Mouse (Mus musculus) intestine, embryonic 14.5 days (tissue): ENCODE measurements around the gene D430041D05Rik. TPM values are rescaled to one million over a fixed set of nuclear protein-coding genes. Genes with fewer than 3 reads are reported as not detected.

Experiments
- ATAC-seq: fragments of 200-750 bp; cut with Nextera tagmentation; replicated peaks from 2 replicates; pipeline ENCODE4 v1.8.0; 2017; ENCODE audit warnings: low read depth, moderate number of reproducible peaks, moderate TSS enrichment, moderate library complexity; ENCODE audit not compliant: low FRiP score, low TSS enrichment
- DNase-seq: peaks from one replicate; pipeline ENCODE4 v3.0.0-alpha.2; 2018; ENCODE audit warnings: low spot score
- H3K27ac ChIP-seq: fragments of 300-500 bp; sonication (generic); 2 replicates; pipeline ENCODE4 v1.5.1; 2014; ENCODE audit warnings: low read depth, mild to moderate bottlenecking, control low read depth
- H3K27me3 ChIP-seq: fragments of 300-500 bp; sonication (generic); replicated peaks from 2 replicates; pipeline ENCODE4 v1.6.1; 2014; ENCODE audit warnings: low read length, control low read depth; ENCODE audit not compliant: control insufficient read depth, insufficient read depth
- H3K36me3 ChIP-seq: fragments of 300-500 bp; sonication (generic); 2 replicates; pipeline ENCODE4 v1.6.1; 2014; ENCODE audit warnings: low read length, control low read depth; ENCODE audit not compliant: control insufficient read depth, insufficient read depth
- H3K4me1 ChIP-seq: fragments of 300-500 bp; sonication (generic); replicated peaks from 2 replicates; pipeline ENCODE4 v1.6.1; 2014; ENCODE audit warnings: low read length, control low read depth, mixed read lengths; ENCODE audit not compliant: control insufficient read depth, insufficient read depth
- H3K4me2 ChIP-seq: fragments of 300-500 bp; sonication (generic); 2 replicates; pipeline ENCODE4 v1.6.1; 2014; ENCODE audit warnings: low read length
- H3K4me3 ChIP-seq: fragments of 300-500 bp; sonication (generic); 2 replicates; pipeline ENCODE4 v1.5.1; 2014; ENCODE audit warnings: low read depth, low read length, control low read depth, mixed read lengths
- H3K9ac ChIP-seq: fragments of 300-500 bp; sonication (generic); 2 replicates; pipeline ENCODE4 v1.6.1; 2014; ENCODE audit warnings: mild to moderate bottlenecking, low read length
- H3K9me3 ChIP-seq: fragments of 300-500 bp; sonication (generic); 2 replicates; pipeline ENCODE4 v1.6.1; 2016; ENCODE audit warnings: low read length, control low read depth; ENCODE audit not compliant: control insufficient read depth
- WGBS: fragments of 180-500 bp; shearing (Covaris S2); extraction: QIAGEN DNeasy Blood & Tissue Kit; methylation state at CpG from one replicate; pipeline ENCODE4 v1.1.7; 2014; 5-methylcytosine and 5-hydroxymethylcytosine counted together
- polyA plus RNA-seq: library from polyadenylated mRNA; unstranded; fragments of >200 nt; fragmentation: Nextera tagmentation; extraction: Ambion mirVana; gene quantifications from 2 replicates; pipeline ENCODE4 v1.2.1, GENCODE M21; 2014

D430041D05Rik gene
- polyA plus RNA-seq, 1 experiment from 2014 or later = 0.35 TPM

DNA sequence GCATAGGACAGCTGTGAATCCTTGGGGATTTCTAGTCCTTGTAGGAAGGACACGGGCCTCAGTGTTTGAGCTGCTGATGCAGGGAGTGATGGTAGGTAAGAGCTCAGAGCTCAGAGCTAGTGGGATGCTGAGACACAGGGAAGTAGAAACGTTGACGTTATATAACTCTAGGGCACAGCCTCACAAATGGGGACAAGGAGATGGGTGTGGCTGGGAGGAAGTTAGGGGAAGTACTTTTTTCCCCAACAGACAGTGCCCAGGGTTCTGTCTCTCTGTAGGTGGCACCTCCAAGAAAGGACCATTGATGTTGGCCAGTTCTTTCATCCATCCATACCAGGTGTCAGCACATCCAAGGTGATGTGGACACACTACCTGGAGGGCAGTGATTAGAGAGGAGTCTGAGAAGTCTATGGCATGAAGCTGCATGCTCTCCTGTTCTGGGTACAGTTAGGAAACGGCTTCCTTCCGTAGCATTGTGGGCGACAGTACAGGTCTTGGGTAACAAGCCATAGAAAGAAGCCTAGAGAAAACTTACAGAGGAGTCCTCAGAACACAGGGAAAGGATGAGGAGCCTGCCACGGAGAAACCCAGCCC is 278.4 kb downstream of the D430041D05Rik start:
- Histone ChIP-seq H3K27me3 (no peaks in the 10 kb centered on the region), H3K27ac (no peak overlapping the region), H3K4me3 (no peak overlapping the region), H3K9ac (no peak overlapping the region), H3K4me1 (peaks cover 7% of the 10 kb centered on the region; the same call in 1 of the 2 replicates), H3K36me3 (no peaks in the 10 kb centered on the region), H3K4me2 (no peak overlapping the region), H3K9me3 (no peaks in the 10 kb centered on the region)
- ATAC-seq (no peak), DNase-seq (no peak)
- 75% methylated on average over 7 of the region's 7 CpGs for WGBS

DNA sequence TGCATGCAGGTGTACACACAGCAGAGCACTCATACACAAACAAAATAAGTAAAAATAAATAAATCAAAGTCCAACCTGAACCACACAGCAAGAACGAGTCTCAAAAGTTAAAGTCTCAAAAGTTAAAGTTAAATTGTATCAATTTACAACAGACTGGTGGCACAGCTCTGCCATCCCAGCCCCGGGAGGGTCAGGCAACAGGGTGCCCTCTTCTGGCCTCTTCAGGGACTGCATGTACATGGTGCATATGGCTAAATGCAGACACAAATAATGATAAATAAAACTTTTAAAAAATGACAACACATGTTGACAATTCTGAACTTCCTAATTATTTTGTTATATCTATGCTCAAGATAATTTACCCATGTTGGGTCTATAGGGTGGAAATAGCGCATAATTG is 279.8 kb downstream of the D430041D05Rik start:
- DNase-seq = peak; percentile 67
- WGBS = 66% methylated on average over 3 of the region's 3 CpGs

DNA sequence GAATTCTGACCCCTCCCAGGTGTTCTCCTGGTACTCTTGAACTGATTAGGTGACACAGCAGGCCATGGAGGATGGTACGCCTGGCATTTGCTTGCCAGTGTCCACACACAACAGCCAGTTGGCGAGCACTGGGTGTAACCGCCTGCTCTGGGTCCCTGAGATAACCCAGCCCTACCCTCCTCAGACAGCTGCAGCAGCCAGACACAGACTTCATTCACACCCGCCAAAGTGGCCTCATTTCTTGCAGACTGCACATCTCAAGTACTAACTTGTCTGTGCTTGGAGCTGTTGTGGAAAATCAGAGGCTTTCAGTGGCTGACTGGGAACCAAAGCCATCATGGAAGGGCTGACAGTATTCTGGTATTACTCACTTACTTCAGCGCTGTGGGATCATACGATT is 280.6 kb downstream of the D430041D05Rik start:
- H3K4me3 ChIP-seq = no peak overlapping the region
- H3K27me3 ChIP-seq = no peaks in the 10 kb centered on the region
- DNase-seq (no peak), ATAC-seq (peak; percentile 33; the same call in 1 of the 2 replicates)
- H3K4me2 ChIP-seq = no peak overlapping the region
- no peaks in the 10 kb centered on the region for H3K9me3 ChIP-seq
- H3K36me3 ChIP-seq = no peaks in the 10 kb centered on the region
- no peak overlapping the region for H3K9ac ChIP-seq
- H3K27ac ChIP-seq = no peak overlapping the region
- peaks cover 7% of the 10 kb centered on the region; the same call in 1 of the 2 replicates for H3K4me1 ChIP-seq
- 59% methylated on average over 6 of the region's 6 CpGs for WGBS

More for the DNA sequence above, 279.8 kb downstream of the D430041D05Rik start:
- ATAC-seq = no peak
- no peak overlapping the region for H3K4me2 ChIP-seq
- no peak overlapping the region for H3K4me3 ChIP-seq
- no peaks in the 10 kb centered on the region for H3K36me3 ChIP-seq
- no peak overlapping the region for H3K27ac ChIP-seq
- peaks cover 7% of the 10 kb centered on the region; the same call in 1 of the 2 replicates for H3K4me1 ChIP-seq
- H3K27me3 ChIP-seq = no peaks in the 10 kb centered on the region
- H3K9ac ChIP-seq = no peak overlapping the region
- no peaks in the 10 kb centered on the region for H3K9me3 ChIP-seq

GRCm38 (mm10) chr2:104128803-104129531 is 281.8 kb downstream of the D430041D05Rik start:
- no peak overlapping the region for H3K9ac ChIP-seq
- 74% methylated on average over 13 of the region's 13 CpGs for WGBS
- H3K9me3 ChIP-seq = no peaks in the 10 kb centered on the region
- no peak overlapping the region for H3K4me2 ChIP-seq
- H3K4me1 ChIP-seq = peaks cover 5% of the 10 kb centered on the region; the same call in 1 of the 2 replicates
- H3K27me3 ChIP-seq = no peaks in the 10 kb centered on the region
- no peak for DNase-seq
- H3K4me3 ChIP-seq = no peak overlapping the region
- H3K27ac ChIP-seq = peak overlapping the region; percentile 41; the same call in 1 of the 2 replicates
- no peaks in the 10 kb centered on the region for H3K36me3 ChIP-seq
- ATAC-seq = peak; percentile 56

- no peak overlapping the region for H3K4me2 ChIP-seq
- DNase-seq = no peak
- 0 out of 2 replicates have a peak, but pooled peaks cover 4% of the 10 kb centered on the region for H3K27me3 ChIP-seq
- no peak overlapping the region for H3K27ac ChIP-seq
- no peak for ATAC-seq
- H3K4me3 ChIP-seq = no peak overlapping the region
- no peaks in the 10 kb centered on the region for H3K9me3 ChIP-seq
- H3K36me3 ChIP-seq = no peaks in the 10 kb centered on the region
- H3K4me1 ChIP-seq = peaks cover 26% of the 10 kb centered on the region
- WGBS = 77% methylated on average over 5 of the region's 5 CpGs
- no peak overlapping the region for H3K9ac ChIP-seq
These were observed 286.7 kb downstream of the D430041D05Rik start for GRCm38 (mm10) chr2:104124071-104124470.

- Histone ChIP-seq H3K27ac (peak overlapping the region; percentile 62; the same call in 1 of the 2 replicates), H3K4me3 (peak overlapping the region; percentile 69), H3K4me1 (peaks cover 26% of the 10 kb centered on the region), H3K4me2 (peak overlapping the region; percentile 94), H3K36me3 (no peaks in the 10 kb centered on the region), H3K9ac (no peak overlapping the region), H3K9me3 (no peaks in the 10 kb centered on the region), H3K27me3 (0 out of 2 replicates have a peak, but pooled peaks cover 4% of the 10 kb centered on the region)
- DNase-seq = no peak
- no peak for ATAC-seq
- WGBS = 44% methylated on average over 3 of the region's 3 CpGs
These were observed 287.3 kb downstream of the D430041D05Rik start for GRCm38 (mm10) chr2:104123540-104123939.

DNA sequence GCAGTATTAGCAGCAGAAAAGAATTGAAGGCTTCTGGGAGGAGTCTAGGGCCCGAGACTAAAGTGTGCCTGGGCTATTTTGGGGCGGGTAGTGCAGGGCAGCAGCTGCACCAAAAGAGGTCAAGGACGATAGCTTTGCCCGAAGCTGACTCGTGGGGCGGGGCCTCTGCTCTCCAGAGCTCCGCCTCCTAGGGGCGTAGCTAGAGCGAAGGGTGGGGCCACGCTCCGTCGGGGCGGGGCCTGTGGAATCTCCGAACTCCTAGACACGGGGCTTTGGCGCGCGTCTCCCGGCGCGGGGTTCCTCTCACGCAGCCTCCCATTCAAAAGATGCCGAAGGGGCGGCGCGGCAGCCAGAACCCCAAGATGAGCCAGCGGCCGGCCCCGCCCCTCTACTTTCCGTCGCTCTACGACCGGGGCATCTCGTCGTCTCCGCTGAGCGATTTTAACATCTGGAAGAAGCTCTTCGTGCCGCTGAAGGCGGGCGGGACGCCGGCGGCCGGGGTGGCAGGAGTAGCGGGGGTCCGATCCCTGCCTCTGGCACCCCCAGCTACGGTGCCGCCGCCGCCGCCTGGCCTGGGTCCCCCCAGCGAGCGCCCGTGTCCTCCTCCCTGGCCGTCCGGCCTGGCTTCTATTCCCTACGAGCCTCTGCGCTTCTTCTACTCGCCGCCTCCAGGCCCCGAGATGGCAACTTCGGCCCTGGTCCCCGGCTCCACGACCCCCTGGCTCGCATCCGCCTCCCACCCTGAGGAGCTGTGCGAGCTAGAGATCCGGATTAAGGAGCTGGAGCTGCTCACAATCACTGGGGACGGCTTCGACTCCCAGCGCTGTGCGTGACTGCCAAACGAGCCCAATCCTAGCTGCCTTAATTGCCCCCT is 288.1 kb downstream of the D430041D05Rik start, which contains the start of gene A930018P22Rik:
A930018P22Rik (plus strand) TSS at position 265 of the 874 bp plus-strand sequence.
- DNase-seq (peak; percentile 94), ATAC-seq (peak; percentile 88)
- H3K4me1 ChIP-seq = peaks cover 21% of the 10 kb centered on the region
- WGBS = under 1% methylated on average over 67 of the region's 74 CpGs
- H3K27ac ChIP-seq = peak within 1 kb of the TSS; percentile 64
- peak within 1 kb of the TSS; percentile 73 for H3K9ac ChIP-seq
- H3K4me2 ChIP-seq = peak within 1 kb of the TSS; percentile 94
- no peaks in the 10 kb centered on the region for H3K36me3 ChIP-seq
- H3K4me3 ChIP-seq = peak within 1 kb of the TSS; percentile 69
- 0 out of 2 replicates have a peak, but pooled peaks cover 4% of the 10 kb centered on the region for H3K27me3 ChIP-seq
- H3K9me3 ChIP-seq = no peaks in the 10 kb centered on the region
